Mouse (Mus musculus): ENCODE data around the gene Sla2.
"Not testable (repeated sequence)": the region's sequence is repeated elsewhere in the genome, so short reads cannot be mapped to it uniquely, and the experiment has no call there.

Gene Sla2

DNA sequence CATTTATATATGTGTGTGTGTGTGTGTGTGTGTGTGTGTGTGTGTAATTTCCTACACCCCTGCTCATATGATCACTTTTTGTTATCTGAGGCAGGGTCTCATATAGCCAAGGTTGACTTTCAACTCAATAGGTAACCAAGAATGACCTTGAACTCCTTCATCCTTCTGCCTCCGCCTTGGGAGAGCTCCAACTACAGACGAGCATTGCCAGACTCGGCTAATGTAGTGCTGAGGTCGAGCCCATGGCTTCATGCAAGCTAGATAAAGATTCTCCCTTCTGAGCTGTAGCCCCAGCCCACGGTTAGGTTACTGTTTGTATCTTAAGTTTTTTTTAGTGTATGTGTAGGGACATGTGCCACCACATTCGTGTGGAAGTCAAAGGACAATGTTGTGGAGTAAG, 14.9 kb upstream of the Sla2 start:
- no peak for DNase-seq (ENCODE audit: low read depth, low spot score)

DNA sequence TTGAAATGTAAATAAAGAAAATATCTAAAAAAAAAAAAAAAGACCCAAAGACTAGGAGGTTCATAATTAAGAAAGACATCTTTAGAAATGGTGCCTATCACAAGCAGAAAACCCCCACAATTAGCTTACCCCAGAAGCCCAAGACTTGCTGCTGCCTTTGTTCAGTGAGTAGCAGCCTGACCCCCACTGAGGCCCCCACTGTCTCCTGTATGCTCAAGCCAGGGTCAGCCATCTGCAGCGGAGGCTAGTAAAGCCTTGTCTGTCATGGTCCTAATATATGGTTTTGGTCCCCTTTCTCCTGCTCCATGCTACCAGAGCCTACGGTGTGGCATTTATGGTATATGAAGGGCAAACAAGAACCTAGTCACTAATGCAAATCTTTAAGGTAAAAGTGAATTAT, 14.4 kb upstream of the Sla2 start:
- DNase-seq (ENCODE audit: low read depth, low spot score): no peak

DNA sequence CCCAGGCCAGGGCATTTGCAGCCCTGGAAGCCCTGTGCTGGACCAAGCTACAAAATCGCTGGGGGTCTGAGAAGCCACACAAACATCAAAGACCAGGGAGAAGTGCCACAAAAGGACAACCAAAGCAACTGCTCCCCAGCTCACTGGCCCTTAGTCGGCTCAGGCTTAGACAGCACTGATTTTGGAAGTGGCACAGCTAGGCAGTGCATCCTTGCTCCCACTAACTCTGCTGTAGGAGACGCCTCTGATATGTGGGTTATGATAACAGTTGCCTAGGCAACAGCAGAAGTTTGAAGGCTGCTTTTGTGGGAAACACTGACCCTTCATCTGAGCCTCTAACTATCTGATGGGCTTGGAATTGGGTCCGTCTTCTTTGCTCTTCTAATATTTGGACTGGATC, 12.2 kb upstream of the Sla2 start:
- DNase-seq (ENCODE audit: low read depth, low spot score): no peak

DNA sequence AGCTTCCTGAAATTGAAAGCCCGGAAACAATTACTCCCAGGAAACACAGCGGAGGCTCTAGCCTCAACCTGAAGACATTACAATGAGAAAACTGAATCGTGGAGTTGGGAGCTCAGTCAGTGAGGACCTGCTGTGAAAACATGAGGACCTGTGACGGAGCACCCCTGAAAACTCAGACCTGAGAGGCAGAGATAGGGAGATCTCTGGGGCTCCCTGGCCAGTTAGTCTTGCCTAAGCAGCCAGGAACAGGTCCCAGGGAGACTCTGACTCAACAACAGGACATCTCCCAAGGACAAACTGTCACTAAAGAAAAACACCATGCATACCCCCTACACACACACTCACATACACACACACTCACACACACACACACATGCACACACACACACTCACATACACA, 11.4 kb upstream of the Sla2 start:
- no peak for DNase-seq (ENCODE audit: low read depth, low spot score)

DNA sequence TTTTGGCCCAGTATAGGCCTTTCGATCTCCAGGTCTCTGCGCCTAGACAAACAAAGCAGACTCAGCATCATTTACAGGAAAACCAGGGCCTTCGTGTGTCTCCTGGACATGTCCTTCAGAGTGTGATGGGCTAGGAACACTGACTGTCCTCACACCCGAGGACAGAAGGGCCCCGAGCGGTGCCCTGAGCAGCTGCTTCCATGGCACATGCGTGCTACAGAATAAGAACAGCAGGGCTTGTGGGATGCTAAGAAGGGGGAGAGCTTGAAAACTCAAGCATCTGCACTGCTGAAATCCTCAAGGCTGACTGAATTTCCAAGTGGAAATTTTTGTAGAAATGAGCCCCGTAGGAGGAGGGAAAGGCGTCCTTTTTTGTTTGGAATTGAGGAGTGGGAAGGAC, 10.0 kb upstream of the Sla2 start:
- DNase-seq (ENCODE audit: low read depth, low spot score): no peak

DNA sequence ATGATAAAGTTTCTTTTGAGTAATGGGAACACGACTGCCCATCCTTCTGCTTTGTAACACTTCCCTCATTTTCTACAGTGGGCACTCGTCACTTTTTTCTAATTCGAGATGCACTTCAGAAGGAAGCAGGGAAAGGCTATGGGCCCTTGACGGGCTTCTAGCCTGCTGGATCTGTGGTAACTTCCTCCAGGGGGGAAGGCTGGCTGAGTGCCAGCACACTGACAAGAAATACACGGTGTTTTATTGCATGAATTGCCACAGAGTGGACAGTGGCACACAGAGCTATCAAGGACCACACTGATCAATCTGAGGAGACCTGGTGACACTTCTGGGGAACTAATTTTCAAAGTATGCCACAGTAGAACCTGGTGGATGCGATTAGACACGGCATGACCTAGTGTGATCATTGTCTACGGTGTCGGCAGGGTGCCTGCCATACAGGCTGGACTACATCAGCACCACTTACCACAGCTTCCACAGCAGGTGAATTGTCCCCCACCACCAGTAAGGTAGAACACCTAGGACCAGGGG, 9.5 kb upstream of the Sla2 start:
- no peak for DNase-seq (ENCODE audit: low read depth, low spot score)

DNA sequence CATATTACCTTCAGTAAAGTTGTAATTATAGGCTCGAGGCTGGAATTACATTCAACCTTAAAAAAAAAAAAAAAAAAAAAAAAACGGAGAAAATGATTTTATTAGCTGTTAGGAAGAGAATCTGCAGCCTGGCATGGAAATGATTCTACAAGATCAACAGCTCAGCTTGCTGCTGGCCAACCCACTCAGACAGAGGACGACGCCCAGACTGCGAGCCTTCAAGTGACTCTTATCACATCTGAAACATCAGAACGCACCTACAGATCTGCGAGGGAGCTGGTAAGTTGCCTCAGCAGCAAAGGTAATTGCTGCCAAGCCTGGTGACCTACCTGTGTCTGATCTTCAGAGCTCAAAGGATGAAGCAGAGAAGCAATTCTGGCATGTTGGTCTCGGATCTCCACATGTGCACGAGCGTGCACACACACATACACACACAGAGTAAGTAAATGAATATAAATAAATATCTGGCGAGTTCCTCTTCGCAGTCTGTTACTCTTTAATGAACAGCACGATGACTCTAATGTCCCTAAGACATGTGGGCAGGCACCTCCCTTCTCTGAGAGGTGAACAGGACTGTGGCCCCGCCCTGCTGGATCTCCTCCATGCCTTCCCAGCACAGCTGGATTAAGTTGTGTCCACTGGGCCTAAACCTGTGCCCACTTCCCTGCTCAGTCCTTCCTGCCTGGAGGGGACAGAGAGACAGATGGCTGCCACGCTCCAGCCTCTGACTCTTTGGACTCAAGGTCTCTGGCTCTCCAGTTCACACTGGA, 7.7 kb upstream of the Sla2 start:
- DNase-seq (ENCODE audit: low read depth, low spot score): no peak

DNA sequence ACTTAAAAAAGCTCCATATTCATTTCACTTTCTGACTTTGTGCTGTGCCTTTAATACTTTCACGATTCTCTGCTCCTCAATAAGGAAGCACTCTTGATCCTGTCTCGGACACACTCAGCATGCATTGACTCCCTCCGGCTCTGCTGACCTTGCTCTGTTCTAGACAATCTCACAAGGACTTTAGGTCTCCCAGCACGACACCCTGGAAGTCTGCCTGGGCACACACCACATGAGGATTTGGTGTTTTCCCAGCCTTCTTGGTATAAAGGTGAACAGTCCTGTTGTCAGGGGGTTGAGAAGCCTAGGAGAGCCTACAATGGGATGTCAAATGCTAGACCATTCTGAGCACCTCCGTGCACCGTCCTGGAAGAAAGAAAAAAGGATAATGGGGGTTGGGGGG, 5.8 kb upstream of the Sla2 start:
- no peak for DNase-seq (ENCODE audit: low read depth, low spot score)

DNA sequence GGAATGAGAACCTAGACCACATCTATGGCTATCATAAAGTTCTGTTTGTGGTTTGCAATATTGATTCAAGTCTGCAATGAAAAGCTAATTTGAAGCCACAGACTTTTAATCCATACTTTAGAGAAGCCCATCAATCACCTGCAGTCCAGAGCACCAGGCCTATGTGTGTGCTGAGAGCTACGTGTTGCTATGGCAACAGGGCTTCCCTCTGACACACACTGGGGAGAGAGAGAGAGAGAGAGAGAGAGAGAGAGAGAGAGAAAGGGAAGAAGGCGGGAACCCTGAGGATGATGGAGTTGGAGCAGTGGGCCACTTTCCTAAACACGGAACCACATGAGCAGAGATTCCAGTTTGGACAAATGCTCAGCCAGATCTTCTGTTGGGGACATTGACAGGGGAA, 5.2 kb upstream of the Sla2 start:
- DNase-seq (ENCODE audit: low read depth, low spot score): no peak

DNA sequence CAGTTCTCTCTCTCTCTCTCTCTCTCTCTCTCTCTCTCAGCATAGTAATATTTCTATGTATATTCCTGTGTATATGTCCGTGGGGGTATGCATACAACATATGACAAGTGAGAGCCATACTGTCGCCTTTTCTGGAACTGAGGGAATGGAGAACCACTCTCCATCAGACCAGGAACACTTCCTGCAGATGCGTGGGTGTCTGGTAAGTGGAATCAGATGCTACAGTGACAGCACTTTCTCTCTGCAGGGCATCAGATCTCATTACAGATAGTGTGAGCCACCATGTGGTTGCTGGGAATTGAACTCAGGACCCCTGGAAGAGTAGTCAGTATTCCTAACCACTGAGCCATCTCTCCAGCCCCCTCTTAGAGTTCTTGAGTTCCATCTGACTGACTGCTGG, 1.5 kb upstream of the Sla2 start:
- DNase-seq (ENCODE audit: low read depth, low spot score): no peak

DNA sequence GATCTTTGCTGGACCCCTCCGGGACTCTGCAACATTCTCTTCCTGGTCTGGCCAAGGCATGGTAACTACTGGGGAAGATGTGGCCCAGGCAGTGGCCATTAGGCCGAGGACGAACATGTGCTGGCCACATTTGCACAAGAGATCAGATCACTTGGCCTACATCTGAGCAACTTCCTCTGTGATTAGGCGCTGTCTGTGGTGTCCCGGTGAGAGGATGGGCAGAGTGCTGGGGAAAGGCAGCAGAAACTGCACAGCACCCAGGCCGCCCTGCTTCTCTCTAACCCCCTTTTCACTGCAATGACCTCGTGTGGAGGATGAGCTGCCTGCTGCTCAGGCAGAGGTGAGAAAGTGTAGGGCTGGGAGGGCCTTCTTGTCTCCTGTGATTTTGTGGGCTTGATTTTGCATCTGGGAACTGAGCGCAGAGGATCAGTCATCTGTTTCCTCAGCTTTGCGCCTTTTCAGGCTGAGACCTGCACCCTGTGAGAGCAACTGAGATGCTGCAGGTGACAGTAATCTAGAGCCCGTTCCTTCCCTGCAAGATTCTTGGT, 834 bp downstream of the Sla2 start:
- no peak for DNase-seq (ENCODE audit: low read depth, low spot score)

DNA sequence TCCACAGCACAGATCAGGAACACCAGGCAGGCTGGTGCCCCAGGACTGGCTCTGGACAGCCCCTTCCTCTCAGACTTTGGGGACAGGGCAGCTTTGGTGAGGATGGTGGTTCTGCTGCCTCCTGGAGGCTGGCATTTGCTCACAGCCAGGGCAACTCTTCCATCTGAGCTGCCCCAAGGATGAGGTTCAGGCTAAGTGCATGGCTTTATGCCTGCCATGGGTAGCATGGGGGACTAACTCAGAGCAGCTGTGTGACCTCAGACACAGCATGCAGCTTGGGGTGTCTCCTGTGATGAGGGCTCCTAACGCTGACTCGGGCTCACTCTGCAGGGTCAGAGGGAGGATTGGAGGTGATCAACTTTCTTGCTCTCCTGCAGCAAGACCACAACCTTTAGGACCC, 1.3 kb downstream of the Sla2 start:
- DNase-seq (ENCODE audit: low read depth, low spot score): not testable (repeated sequence)

DNA sequence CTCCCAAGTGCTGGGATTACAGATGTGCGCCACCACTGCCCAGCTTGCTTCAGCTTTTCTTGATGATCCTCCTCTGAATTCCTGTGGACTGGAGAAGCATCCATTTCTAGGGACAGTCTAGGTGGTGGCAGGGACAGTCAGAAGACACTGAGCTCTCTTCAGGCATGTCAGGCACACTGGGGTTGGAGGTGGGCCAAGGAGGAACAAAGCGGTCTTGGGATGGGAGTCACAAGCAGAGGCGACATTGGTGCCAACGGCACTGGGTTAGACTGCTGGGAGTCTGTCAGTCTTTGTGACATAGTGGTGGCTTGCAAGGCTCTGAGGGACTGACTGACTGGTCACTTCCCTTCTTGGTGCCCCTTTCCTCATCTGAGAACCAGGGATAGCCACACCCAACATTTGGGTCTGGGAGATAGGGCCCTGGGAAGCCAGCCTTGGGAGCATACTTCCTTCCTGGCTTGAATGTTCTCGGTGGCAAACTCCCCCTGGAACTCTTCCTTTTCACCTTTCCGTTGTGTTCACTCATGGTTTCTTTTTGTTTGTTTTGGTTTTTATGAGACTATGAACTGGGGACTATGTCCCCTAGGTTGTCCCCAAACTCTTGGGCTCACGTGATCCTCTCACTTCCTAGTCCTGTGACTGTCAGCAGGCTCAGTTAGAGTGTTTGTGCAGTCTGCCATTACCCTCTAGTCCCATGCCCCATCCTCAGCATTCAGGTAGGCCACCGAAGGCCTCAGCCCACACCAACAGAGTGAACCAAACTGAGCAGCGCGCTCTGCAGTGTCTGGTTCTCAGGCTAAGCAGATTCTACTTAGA, 2.4 kb downstream of the Sla2 start:
- DNase-seq (ENCODE audit: low read depth, low spot score): no peak

DNA sequence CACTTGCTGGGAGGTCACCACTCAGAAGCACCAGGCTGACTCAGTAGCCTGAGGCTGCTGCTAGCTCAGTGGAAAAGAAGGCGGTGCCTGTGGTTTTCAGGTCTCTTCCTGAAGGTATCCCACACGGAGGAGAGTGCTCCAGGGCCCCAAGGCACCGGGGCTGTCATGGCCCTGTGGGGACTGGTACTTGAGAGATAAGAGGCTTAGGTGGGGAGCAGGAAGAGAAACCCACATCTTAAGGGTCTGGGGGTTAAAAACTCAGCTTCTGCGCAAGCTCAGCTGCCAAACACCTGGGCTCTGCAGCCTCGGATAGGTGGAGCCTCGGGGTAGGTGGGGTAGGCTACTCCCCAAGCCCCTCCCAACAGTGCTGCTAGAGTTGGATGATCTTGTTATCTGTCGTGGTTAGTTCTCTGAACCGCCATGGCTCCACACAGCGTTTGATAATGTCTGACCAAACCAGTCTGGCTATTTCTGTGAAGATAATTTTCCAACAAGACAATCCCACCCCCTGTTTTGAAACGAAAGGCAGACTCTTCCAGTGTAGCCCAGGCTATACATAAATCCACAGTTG, 4.5 kb downstream of the Sla2 start:
- DNase-seq (ENCODE audit: low read depth, low spot score): no peak

DNA sequence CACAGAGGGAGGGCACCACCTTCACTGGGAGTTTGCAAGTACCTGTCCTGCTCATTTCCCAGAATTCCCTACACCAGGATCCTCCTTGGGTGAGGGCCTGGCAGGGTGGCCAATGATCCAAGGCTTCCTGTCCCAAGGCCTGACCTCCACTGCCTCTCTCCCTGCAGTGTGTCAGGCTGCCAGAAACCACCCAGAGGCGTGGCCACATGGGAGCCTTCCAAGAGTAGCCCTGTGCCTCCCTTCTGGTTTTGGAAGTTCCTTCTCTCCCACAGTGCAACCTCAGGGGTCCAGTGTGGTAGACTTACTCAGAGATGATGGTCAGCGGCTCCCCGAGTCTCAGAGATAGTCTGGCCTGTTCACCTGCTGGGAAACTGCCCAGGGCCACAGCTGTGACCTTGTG, 7.5 kb downstream of the Sla2 start:
- DNase-seq (ENCODE audit: low read depth, low spot score): no peak

DNA sequence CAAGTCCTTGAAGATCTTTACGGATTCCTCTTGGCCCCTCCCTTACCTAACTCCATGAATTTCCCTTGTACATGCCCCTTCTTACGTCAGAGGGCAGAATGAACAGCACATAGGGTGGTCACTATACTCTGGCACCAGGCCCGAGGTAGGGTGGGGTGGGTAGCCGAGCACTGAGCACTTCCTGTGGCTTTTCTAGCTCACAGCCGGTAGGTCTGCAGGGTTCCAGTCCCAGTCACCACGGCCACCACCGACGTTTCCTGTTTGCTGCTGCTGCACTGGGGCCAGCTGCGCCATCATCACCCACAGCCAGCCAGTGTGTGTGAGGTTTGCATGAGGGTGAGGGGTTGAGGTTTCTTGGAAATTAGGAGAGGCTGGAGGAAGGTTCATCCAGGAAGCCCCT, 9.3 kb downstream of the Sla2 start:
- DNase-seq (ENCODE audit: low read depth, low spot score): no peak

DNA sequence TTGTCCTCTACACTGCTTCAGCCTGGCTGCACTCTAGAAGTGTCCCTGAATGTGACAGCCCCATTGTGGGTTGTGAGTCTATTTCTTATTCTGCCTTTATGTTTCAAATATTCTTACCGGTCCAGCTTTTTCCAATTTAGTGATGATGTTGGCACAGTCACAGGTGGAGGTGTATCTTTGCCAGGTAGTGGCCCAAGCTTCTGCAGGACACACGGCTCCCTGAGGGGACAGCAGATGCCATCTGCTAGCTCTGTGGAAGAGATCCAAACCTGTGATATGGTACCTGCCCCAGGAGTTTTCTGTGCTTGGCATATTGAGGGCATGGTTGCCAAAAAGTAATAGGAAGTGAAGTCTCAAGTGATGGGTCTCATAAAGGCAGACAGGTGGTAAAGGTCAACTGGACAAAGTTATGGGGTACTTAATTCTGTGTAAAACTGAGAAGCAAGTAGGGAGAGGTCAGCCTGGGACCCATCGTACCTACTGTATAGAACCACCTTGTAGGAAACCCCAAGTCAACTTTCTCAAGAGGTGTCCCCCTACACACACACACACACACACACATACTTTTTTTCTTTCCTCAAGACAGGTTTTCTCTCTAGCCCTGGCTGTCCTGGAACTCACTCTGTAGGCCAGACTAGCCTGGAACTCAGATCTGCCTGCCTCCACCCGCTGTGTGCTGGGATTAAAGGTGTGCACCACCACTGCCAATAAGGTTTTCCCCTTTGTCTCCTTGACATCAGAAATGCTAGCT, 12.1 kb downstream of the Sla2 start:
- DNase-seq (ENCODE audit: low read depth, low spot score): no peak

DNA sequence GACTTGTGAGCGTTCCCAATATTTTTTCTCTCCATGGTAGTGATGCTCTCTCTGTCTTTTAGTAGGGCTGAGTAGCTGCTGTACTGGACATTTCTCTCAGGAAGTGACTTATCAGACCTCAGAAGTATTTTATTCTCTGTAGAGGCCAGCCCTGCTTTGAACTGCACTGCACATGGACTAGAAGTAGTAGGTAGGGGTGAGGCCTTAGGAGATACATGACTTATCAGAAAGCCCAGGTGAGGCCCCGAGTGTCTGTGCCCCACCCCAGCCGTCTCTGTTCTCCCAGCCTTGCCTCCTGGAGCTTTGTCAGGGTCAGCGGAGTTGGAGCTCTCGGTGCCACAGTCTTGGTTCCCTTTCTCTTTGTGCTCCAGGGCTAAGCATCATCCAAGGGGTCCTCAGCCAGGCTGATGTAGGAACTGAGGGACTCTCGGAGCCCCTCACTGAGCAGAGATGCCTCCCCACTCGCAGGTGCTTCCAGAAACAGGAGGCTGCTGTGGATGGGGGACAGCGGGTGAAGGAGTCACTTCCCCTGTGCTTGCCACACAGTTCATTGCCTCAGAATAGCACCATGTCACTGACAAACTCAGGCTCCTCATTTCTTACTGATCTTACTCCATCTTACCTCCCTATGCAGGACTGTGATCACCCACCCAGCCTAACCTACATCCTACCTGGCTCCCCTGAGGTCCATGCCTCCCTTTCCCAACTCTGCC, 12.8 kb downstream of the Sla2 start:
- no peak for DNase-seq (ENCODE audit: low read depth, low spot score)

DNA sequence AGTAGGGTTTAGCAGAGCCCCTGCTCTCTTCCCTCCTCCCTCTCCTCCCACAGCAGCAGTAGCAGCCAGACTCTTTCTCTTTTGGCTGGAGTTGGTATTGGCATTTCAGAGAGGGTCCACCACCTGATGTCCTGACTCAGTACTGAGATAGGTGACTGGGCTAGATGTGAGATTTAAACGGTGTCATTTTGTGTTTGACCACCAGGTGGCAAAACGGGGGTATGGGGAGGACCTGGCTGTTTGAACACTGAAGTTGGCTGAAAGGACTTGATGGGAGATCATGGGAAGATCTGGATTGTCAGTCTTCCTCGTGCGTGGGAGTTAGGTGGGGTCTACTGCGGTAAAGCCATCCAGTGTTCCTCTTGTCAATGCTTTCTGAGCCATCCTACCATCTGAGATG, 13.4 kb downstream of the Sla2 start:
- peak; percentile 30 for DNase-seq (ENCODE audit: low read depth, low spot score)

DNA sequence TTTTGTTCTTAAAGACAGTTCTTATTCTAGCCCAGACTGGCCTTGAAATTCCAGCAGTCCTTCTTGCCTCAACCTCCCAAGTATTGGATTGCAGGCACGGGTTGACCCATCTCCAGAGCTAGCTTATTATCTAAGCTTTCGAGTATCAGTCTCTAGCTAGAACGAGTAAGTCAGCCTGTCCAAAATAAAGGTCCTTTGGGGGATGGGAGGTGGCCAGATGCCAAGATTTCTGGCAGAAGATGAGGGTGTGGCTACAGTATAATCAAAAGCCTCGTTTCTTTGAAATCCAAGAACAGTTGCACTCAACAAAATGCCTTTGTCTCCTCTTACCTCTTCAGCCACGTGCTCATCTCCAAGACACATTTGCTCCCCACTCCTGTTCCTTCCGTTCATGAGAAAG, 16.5 kb downstream of the Sla2 start:
- DNase-seq (ENCODE audit: low read depth, low spot score): no peak

DNA sequence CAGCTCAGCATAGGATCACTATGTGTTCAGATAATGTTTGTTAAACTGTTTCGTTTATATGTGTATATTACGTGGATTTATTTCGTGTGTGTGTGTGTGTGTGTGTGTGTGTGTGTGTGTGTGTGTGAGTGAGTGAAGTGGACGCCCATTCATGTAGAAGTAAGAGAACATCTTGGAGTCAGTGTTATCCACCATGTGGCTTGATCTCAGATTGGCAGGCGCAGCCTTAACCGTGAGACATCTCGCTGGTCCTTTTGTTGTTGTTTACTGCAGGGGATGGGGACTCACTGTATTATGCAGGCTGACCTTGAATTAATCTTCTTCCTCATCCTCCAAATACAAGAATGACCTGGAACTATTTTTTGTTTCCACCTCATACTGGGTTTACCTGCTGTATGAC, 17.4 kb downstream of the Sla2 start:
- no peak for DNase-seq (ENCODE audit: low read depth, low spot score)

All from brain, embryonic 18.5 days (tissue).